Comparison of ENCODE assay signal across 12 mouse cellular contexts in the genomic region with DNA sequence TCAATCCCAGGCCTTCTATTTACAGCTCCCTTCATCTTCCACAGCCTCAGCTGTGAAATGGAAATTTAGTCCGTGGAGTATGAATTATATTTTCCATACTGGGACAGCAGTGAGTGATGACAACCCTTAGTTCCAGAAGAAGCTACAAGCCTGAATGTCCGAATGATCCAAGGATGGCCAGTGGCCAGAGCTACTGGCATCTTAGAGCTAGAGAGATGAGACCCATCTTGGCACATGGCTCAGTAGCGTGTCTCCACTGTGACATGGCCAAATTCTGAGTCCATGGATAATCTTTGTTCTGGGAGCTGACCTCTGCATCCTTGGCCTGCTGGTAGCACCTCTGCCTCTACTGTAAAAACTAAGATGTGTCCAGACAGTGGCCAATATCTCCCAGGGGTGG.
"Had no signal": no experiment of that assay in that cellular context is flagged by ENCODE, and none has a peak within 500 bp of the region (broad histone marks: within the 10 kb centered on the region; RNA-seq: fewer than 3 reads in every experiment).

No protein-coding gene starts in this region.

- H3K4me2 ChIP-seq: liver, embryonic 13.5 days; midbrain, embryonic 11.5 days; neural tube, embryonic 12.5 days had no signal

- H3K36me3 ChIP-seq: liver, embryonic 13.5 days; neural tube, embryonic 12.5 days had no signal

- DNase-seq: kidney, postnatal 25 days; liver, embryonic 13.5 days; lung, adult 2 months; lung, postnatal 14 days; lung, postnatal 4 days; midbrain, embryonic 14.5 days; retina, postnatal 1 day; thymus, adult 18-20 months; thymus, postnatal 36 days had no signal

- H3K27me3 ChIP-seq: liver, embryonic 13.5 days; neural tube, embryonic 12.5 days had no signal

- H3K9ac ChIP-seq: liver, embryonic 13.5 days; neural tube, embryonic 12.5 days had no signal

- H3K27ac ChIP-seq: kidney, postnatal 0 days; liver, embryonic 13.5 days; neural tube, embryonic 12.5 days had no signal

- H3K9me3 ChIP-seq: neural tube, embryonic 12.5 days had no signal

- H3K4me3 ChIP-seq: liver, embryonic 13.5 days; neural tube, embryonic 12.5 days had no signal

- H3K4me1 ChIP-seq: liver, embryonic 13.5 days had no signal
